Mouse (Mus musculus) heart, postnatal 0 days (tissue): ENCODE data around the gene Ptges3.

Experiments used
- CTCF ChIP-seq: IDR thresholded peaks from 2 replicates; pipeline ENCODE4 v1.5.1; 2016; ENCODE audit warnings: antibody characterized with exemption, control low read depth, low read depth
- EP300 ChIP-seq: IDR thresholded peaks from 2 replicates; pipeline ENCODE4 v1.6.1; 2016; ENCODE audit warnings: antibody characterized with exemption, low read depth

GRCm38 (mm10) chr10:128053001-128053400, 5.8 kb upstream of the Ptges3 start:
- TF ChIP-seq EP300 (no peak), CTCF (no peak)
